Mouse (Mus musculus) thymus, adult 2 months (tissue): ENCODE measurements at regions not wholly inside any gene's neighbourhood (a gene's known extent, or its start where the extent isn't known, plus 50 kb on each side); places are given as distances from the start of the nearest gene placed in this dataset.

Experiments used
- CTCF ChIP-seq: fragments of 200-500 bp; IDR thresholded peaks from 2 replicates; pipeline ENCODE4 v1.5.1; 2012; ENCODE audit warnings: mild to moderate bottlenecking, control low read depth, low read length, moderate library complexity, borderline replicate concordance; ENCODE audit not compliant: control insufficient read depth, poor library complexity, insufficient read depth; ENCODE audit errors: extremely low read depth
- POLR2A ChIP-seq: fragments of 200-500 bp; IDR thresholded peaks from 2 replicates; pipeline ENCODE4 v1.6.1; 2012; ENCODE audit warnings: mild to moderate bottlenecking, low read length, control low read depth, moderate library complexity; ENCODE audit not compliant: control insufficient read depth, poor library complexity, insufficient read depth; ENCODE audit errors: extremely low read depth

DNA sequence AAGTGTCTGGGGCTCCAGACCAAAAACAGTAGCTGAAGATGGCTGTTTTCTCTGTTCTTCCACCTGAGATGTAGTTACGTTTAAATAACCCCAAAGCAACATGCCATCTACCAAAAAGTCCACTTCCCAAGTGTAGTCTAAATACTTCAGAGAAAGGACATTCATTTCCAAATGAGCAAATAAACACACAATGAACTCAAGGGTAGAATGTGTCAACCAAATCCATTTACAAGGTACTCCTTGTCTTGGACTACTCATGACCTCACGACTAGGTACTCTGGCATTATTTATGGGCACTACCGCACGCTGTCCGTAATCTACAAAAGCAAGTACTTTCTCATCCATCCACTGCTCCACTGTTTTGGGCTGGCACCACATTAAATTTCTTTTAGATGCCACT lies 98.7 kb upstream of the Apob start:
- TF ChIP-seq CTCF (no peak), POLR2A (no peak)
